ENCODE assay signal across 8 mouse cellular contexts in genomic region chr19:37698273-37699160, GRCm38 (mm10). TPM values are rescaled to one million over a fixed set of nuclear protein-coding genes. Genes with fewer than 3 reads are reported as not detected.
DNase-seq lines count a peak whose midpoint lies in the region; ATAC-seq and TF ChIP-seq lines count a peak whose summit lies in the region.

No protein-coding gene starts in this region.

- H3K27me3 ChIP-seq in G1E (ENCODE audit: insufficient read depth, low read length) = peaks cover 21% of the 10 kb centered on the region; the same call in 1 of the 2 replicates
- H3K27me3 ChIP-seq in hindbrain, embryonic 10.5 days (ENCODE audit: insufficient read depth, poor library complexity, severe bottlenecking) = peaks cover 100% of the 10 kb centered on the region

- no peak for DNase-seq in gastrocnemius, adult 2 months
- DNase-seq in gastrocnemius, postnatal 25 days = no peak
- no peak for DNase-seq in G1E (ENCODE audit: low spot score)
- DNase-seq in hindbrain, embryonic 10.5 days (ENCODE audit: low spot score) = peak; percentile 58
- DNase-seq in adrenal gland, adult 8-10 months = no peak
- no peak for DNase-seq in cerebellum, postnatal 25 days
- DNase-seq in layer of hippocampus, adult 8-10 months (ENCODE audit: low spot score in 2 of 2) = no peak

- intact Hi-C loops in gastrocnemius, adult 2 months (cut with DNase I) = no loop called here

- peak overlapping the region; percentile 67 for H3K4me3 ChIP-seq in gastrocnemius, adult 2 months
- peak overlapping the region; percentile 27 for H3K4me3 ChIP-seq in G1E (ENCODE audit: low read depth, low read length)
- peak overlapping the region; percentile 51 for H3K4me3 ChIP-seq in hindbrain, embryonic 10.5 days

- no peak for ATAC-seq in G1E (ENCODE audit: extremely low read depth, insufficient number of reproducible peaks, low FRiP score, poor library complexity, severe bottlenecking)
- ATAC-seq in megakaryocyte-erythroid progenitor cell, adult 5-6 weeks (replicated peaks; ENCODE audit: low FRiP score, low TSS enrichment, poor library complexity, severe bottlenecking) = peak; percentile 32; the same call in 1 of the 2 replicates

- peaks cover 44% of the 10 kb centered on the region for H3K36me3 ChIP-seq in G1E (replicated peaks)
- no peaks in the 10 kb centered on the region for H3K36me3 ChIP-seq in hindbrain, embryonic 10.5 days

- under 1% methylated on average over 63 of the region's 63 CpGs for WGBS in hindbrain, embryonic 10.5 days

- H3K9me3 ChIP-seq in G1E (replicated peaks) = peaks cover 32% of the 10 kb centered on the region
- no peaks in the 10 kb centered on the region for H3K9me3 ChIP-seq in hindbrain, embryonic 10.5 days

- H3K4me1 ChIP-seq in G1E (ENCODE audit: insufficient read depth, low read depth, low read length) = peaks cover 17% of the 10 kb centered on the region
- peaks cover 40% of the 10 kb centered on the region for H3K4me1 ChIP-seq in hindbrain, embryonic 10.5 days (replicated peaks)

- no peak for TF ChIP-seq CTCF in gastrocnemius, adult 2 months (IDR thresholded peaks at IDR 0.05)
- TF ChIP-seq CTCF in G1E (IDR thresholded peaks at IDR 0.05; ENCODE audit: low read depth, low read length) = no peak

- H3K27ac ChIP-seq in gastrocnemius, adult 2 months = no peak overlapping the region
- peak overlapping the region; percentile 69 for H3K27ac ChIP-seq in hindbrain, embryonic 10.5 days

RNA-seq across cellular contexts. Expression of gene Cyp26a1, which starts 0.9 kb away (rescaled TPM):
- under 1 TPM; 0.18 to 0.36 TPM for total RNA-seq in gastrocnemius, adult 2 months (2021)
- under 1 TPM in 1 of 2 experiments, not detected in 1; 0.38 TPM for total RNA-seq in gastrocnemius, postnatal 25 days (2021)
- total RNA-seq in G1E (2014; fragmentation: Nextera tagmentation) (0.53 and 0.60 TPM in 2 replicates), G1E (2017) (0.55 and 0.64 TPM in 2 replicates)
- polyA plus RNA-seq in G1E (2012) = 0.42 and 0.50 TPM in 2 replicates
- 39.8 and 42.5 TPM in 2 replicates for polyA plus RNA-seq in hindbrain, embryonic 10.5 days (2016; fragmentation: Nextera tagmentation; extraction: Ambion mirVana)
- not detected in 2 replicates for total RNA-seq in megakaryocyte-erythroid progenitor cell, adult 5-6 weeks (2014; fragmentation: Nextera tagmentation)
- total RNA-seq in megakaryocyte-erythroid progenitor cell, adult 5-6 weeks (2017) = not detected in 2 replicates
- total RNA-seq in adrenal gland, adult 8-10 months (2022) = not detected
- under 1 TPM; 0.51 to 0.74 (median 0.56) TPM for total RNA-seq in layer of hippocampus, adult 8-10 months (2022)

RNA-seq across cellular contexts. Expression of gene Cyp26c1, which starts 13.1 kb away (rescaled TPM):
- total RNA-seq in gastrocnemius, adult 2 months (2021) = under 1 TPM in 1 of 2 experiments, not detected in 1; 0.13 TPM
- total RNA-seq in gastrocnemius, postnatal 25 days (2021) = under 1 TPM in 1 of 2 experiments, not detected in 1; 0.16 TPM
- total RNA-seq in G1E (2014; fragmentation: Nextera tagmentation) (0.75 and 1.4 TPM in 2 replicates), G1E (2017) (0.17 and 0.33 TPM in 2 replicates)
- polyA plus RNA-seq in G1E (2012) = 0.07 and 0.10 TPM in 2 replicates
- 10.0 and 10.1 TPM in 2 replicates for polyA plus RNA-seq in hindbrain, embryonic 10.5 days (2016; fragmentation: Nextera tagmentation; extraction: Ambion mirVana)
- total RNA-seq in megakaryocyte-erythroid progenitor cell, adult 5-6 weeks (2014; fragmentation: Nextera tagmentation) = not detected in 2 replicates
- not detected in 2 replicates for total RNA-seq in megakaryocyte-erythroid progenitor cell, adult 5-6 weeks (2017)
- total RNA-seq in adrenal gland, adult 8-10 months (2022) = under 1 TPM in 2 of 4 experiments, not detected in 2; 0.23 to 0.32 TPM
- total RNA-seq in layer of hippocampus, adult 8-10 months (2022) = under 1 TPM in 1 of 4 experiments, not detected in 3; 0.19 TPM
